Mouse (Mus musculus): ENCODE data around the gene Mcu.

- TF ChIP-seq HCFC1 (IDR thresholded peaks at IDR 0.05; ENCODE audit: borderline replicate concordance, insufficient read depth, low read length): no peak
- no peak for TF ChIP-seq MAFK (IDR thresholded peaks at IDR 0.05; ENCODE audit: insufficient read depth, low read depth, low read length)
- no peak for TF ChIP-seq CHD2 (IDR thresholded peaks at IDR 0.05; ENCODE audit: low read depth, low read length)
- no peak for TF ChIP-seq ZC3H11A (IDR thresholded peaks at IDR 0.05; ENCODE audit: borderline replicate concordance, low read depth, low read length)
- no peak for TF ChIP-seq ZNF384 (IDR thresholded peaks at IDR 0.05; ENCODE audit: low read depth, low read length)
Measured at GRCm38 (mm10) chr10:59636751-59637533, 20.4 kb upstream of the Mcu start.

Measured in ES-E14 (cell line).